Mouse (Mus musculus): ENCODE measurements around the gene Armc9. TPM values are rescaled to one million over a fixed set of nuclear protein-coding genes. Genes with fewer than 3 reads are reported as not detected.

Gene Armc9
- polyA plus RNA-seq, 1 experiment from 2014 or later: 10.6 TPM

GRCm38 (mm10) chr1:86147557-86147956 lies 7.0 kb upstream of the Armc9 start:
- WGBS: 74% methylated on average over 5 of the region's 5 CpGs
- no peak for TF ChIP-seq CTCF (IDR thresholded peaks at IDR 0.05; ENCODE audit: low read depth)
- Histone ChIP-seq H3K9me3 (ENCODE audit: control insufficient read depth) (no peaks in the 10 kb centered on the region), H3K4me1 (replicated peaks; ENCODE audit: control insufficient read depth, insufficient read depth, low read length) (no peaks in the 10 kb centered on the region), H3K4me3 (ENCODE audit: low read depth, low read length) (no peak overlapping the region), H3K27me3 (replicated peaks; ENCODE audit: control insufficient read depth, insufficient read depth, low read length) (no peaks in the 10 kb centered on the region), H3K36me3 (ENCODE audit: control insufficient read depth, insufficient read depth) (no peaks in the 10 kb centered on the region), H3K9ac (ENCODE audit: low read depth, low read length) (no peak overlapping the region), H3K4me2 (replicated peaks; ENCODE audit: low read depth) (no peak overlapping the region), H3K27ac (ENCODE audit: low read depth, low read length) (no peak overlapping the region)
- ATAC-seq: no peak

GRCm38 (mm10) chr1:86148161-86148560 lies 6.4 kb upstream of the Armc9 start:
- no peaks in the 10 kb centered on the region for H3K36me3 ChIP-seq (ENCODE audit: control insufficient read depth, insufficient read depth)
- no peak overlapping the region for H3K9ac ChIP-seq (ENCODE audit: low read depth, low read length)
- H3K27ac ChIP-seq (ENCODE audit: low read depth, low read length): no peak overlapping the region
- TF ChIP-seq CTCF (IDR thresholded peaks at IDR 0.05; ENCODE audit: low read depth): no peak
- H3K27me3 ChIP-seq (replicated peaks; ENCODE audit: control insufficient read depth, insufficient read depth, low read length): no peaks in the 10 kb centered on the region
- H3K9me3 ChIP-seq (ENCODE audit: control insufficient read depth): no peaks in the 10 kb centered on the region
- H3K4me2 ChIP-seq (replicated peaks; ENCODE audit: low read depth): no peak overlapping the region
- no peak for ATAC-seq
- H3K4me3 ChIP-seq (ENCODE audit: low read depth, low read length): no peak overlapping the region
- H3K4me1 ChIP-seq (replicated peaks; ENCODE audit: control insufficient read depth, insufficient read depth, low read length): no peaks in the 10 kb centered on the region
- 82% methylated on average over 9 of the region's 9 CpGs for WGBS

- ATAC-seq: no peak
- Histone ChIP-seq H3K9ac (ENCODE audit: low read depth, low read length) (no peak overlapping the region), H3K4me3 (ENCODE audit: low read depth, low read length) (no peak overlapping the region), H3K9me3 (ENCODE audit: control insufficient read depth) (no peaks in the 10 kb centered on the region), H3K27ac (ENCODE audit: low read depth, low read length) (no peak overlapping the region), H3K4me1 (replicated peaks; ENCODE audit: control insufficient read depth, insufficient read depth, low read length) (peaks cover 5% of the 10 kb centered on the region; the same call in 1 of the 2 replicates), H3K36me3 (ENCODE audit: control insufficient read depth, insufficient read depth) (no peaks in the 10 kb centered on the region), H3K27me3 (replicated peaks; ENCODE audit: control insufficient read depth, insufficient read depth, low read length) (no peaks in the 10 kb centered on the region), H3K4me2 (replicated peaks; ENCODE audit: low read depth) (no peak overlapping the region)
- WGBS: 71% methylated on average over 6 of the region's 6 CpGs
- TF ChIP-seq CTCF (IDR thresholded peaks at IDR 0.05; ENCODE audit: low read depth): no peak
These were observed 3.7 kb upstream of the Armc9 start for GRCm38 (mm10) chr1:86150929-86151328.

GRCm38 (mm10) chr1:86151376-86151775 lies 3.2 kb upstream of the Armc9 start:
- no peaks in the 10 kb centered on the region for H3K36me3 ChIP-seq (ENCODE audit: control insufficient read depth, insufficient read depth)
- H3K27me3 ChIP-seq (replicated peaks; ENCODE audit: control insufficient read depth, insufficient read depth, low read length): no peaks in the 10 kb centered on the region
- H3K9ac ChIP-seq (ENCODE audit: low read depth, low read length): no peak overlapping the region
- no peak overlapping the region for H3K27ac ChIP-seq (ENCODE audit: low read depth, low read length)
- peaks cover 5% of the 10 kb centered on the region; the same call in 1 of the 2 replicates for H3K4me1 ChIP-seq (replicated peaks; ENCODE audit: control insufficient read depth, insufficient read depth, low read length)
- H3K4me3 ChIP-seq (ENCODE audit: low read depth, low read length): no peak overlapping the region
- H3K4me2 ChIP-seq (replicated peaks; ENCODE audit: low read depth): no peak overlapping the region
- WGBS: 74% methylated on average over 7 of the region's 7 CpGs
- no peak for TF ChIP-seq CTCF (IDR thresholded peaks at IDR 0.05; ENCODE audit: low read depth)
- no peaks in the 10 kb centered on the region for H3K9me3 ChIP-seq (ENCODE audit: control insufficient read depth)
- ATAC-seq: no peak

- Histone ChIP-seq H3K27me3 (replicated peaks; ENCODE audit: control insufficient read depth, insufficient read depth, low read length) (no peaks in the 10 kb centered on the region), H3K36me3 (ENCODE audit: control insufficient read depth, insufficient read depth) (peaks cover 5% of the 10 kb centered on the region; the same call in 1 of the 2 replicates), H3K9me3 (ENCODE audit: control insufficient read depth) (no peaks in the 10 kb centered on the region), H3K9ac (ENCODE audit: low read depth, low read length) (no peak overlapping the region), H3K4me3 (ENCODE audit: low read depth, low read length) (no peak overlapping the region), H3K4me2 (replicated peaks; ENCODE audit: low read depth) (no peak overlapping the region), H3K4me1 (replicated peaks; ENCODE audit: control insufficient read depth, insufficient read depth, low read length) (peaks cover 5% of the 10 kb centered on the region; the same call in 1 of the 2 replicates), H3K27ac (ENCODE audit: low read depth, low read length) (no peak overlapping the region)
- peak; percentile 62 for TF ChIP-seq CTCF (IDR thresholded peaks at IDR 0.05; ENCODE audit: low read depth)
- WGBS: 96% methylated on average over 1 of the region's 1 CpGs
- ATAC-seq: no peak
These were observed 2.0 kb upstream of the Armc9 start for GRCm38 (mm10) chr1:86152618-86153017.

GRCm38 (mm10) chr1:86154824-86155164 lies 214 bp downstream of the Armc9 start:
- peak overlapping the region; percentile 82; the same call in 1 of the 2 replicates for H3K27ac ChIP-seq (ENCODE audit: low read depth, low read length)
- no peak for TF ChIP-seq CTCF (IDR thresholded peaks at IDR 0.05; ENCODE audit: low read depth)
- H3K9ac ChIP-seq (ENCODE audit: low read depth, low read length): peak overlapping the region; percentile 58
- H3K36me3 ChIP-seq (ENCODE audit: control insufficient read depth, insufficient read depth): peaks cover 5% of the 10 kb centered on the region; the same call in 1 of the 2 replicates
- H3K4me3 ChIP-seq (ENCODE audit: low read depth, low read length): peak overlapping the region; percentile 79
- no peak for ATAC-seq
- WGBS: 0% methylated on average over 18 of the region's 18 CpGs
- H3K4me2 ChIP-seq (replicated peaks; ENCODE audit: low read depth): peak overlapping the region; percentile 92
- H3K9me3 ChIP-seq (ENCODE audit: control insufficient read depth): no peaks in the 10 kb centered on the region
- H3K27me3 ChIP-seq (replicated peaks; ENCODE audit: control insufficient read depth, insufficient read depth, low read length): no peaks in the 10 kb centered on the region
- peaks cover 5% of the 10 kb centered on the region; the same call in 1 of the 2 replicates for H3K4me1 ChIP-seq (replicated peaks; ENCODE audit: control insufficient read depth, insufficient read depth, low read length)

GRCm38 (mm10) chr1:86156075-86156474 lies 1.5 kb downstream of the Armc9 start:
- TF ChIP-seq CTCF (IDR thresholded peaks at IDR 0.05; ENCODE audit: low read depth): no peak
- Histone ChIP-seq H3K4me3 (ENCODE audit: low read depth, low read length) (no peak overlapping the region), H3K4me2 (replicated peaks; ENCODE audit: low read depth) (no peak overlapping the region), H3K4me1 (replicated peaks; ENCODE audit: control insufficient read depth, insufficient read depth, low read length) (peaks cover 5% of the 10 kb centered on the region; the same call in 1 of the 2 replicates), H3K36me3 (ENCODE audit: control insufficient read depth, insufficient read depth) (peaks cover 10% of the 10 kb centered on the region), H3K27ac (ENCODE audit: low read depth, low read length) (no peak overlapping the region), H3K27me3 (replicated peaks; ENCODE audit: control insufficient read depth, insufficient read depth, low read length) (no peaks in the 10 kb centered on the region), H3K9ac (ENCODE audit: low read depth, low read length) (no peak overlapping the region), H3K9me3 (ENCODE audit: control insufficient read depth) (no peaks in the 10 kb centered on the region)
- ATAC-seq: no peak
- 82% methylated on average over 3 of the region's 3 CpGs for WGBS
